Mouse (Mus musculus) liver, adult 2 months (tissue): ENCODE data around the gene Olfr1396.

Experiments used
- CTCF ChIP-seq: fragments of 200-500 bp; IDR thresholded peaks from 2 replicates; pipeline ENCODE4 v1.5.1; 2011; ENCODE audit warnings: low read depth, low read length, control low read depth
- POLR2A ChIP-seq: fragments of 200-500 bp; IDR thresholded peaks from 2 replicates; pipeline ENCODE4 v1.6.1; 2011; ENCODE audit warnings: low read length, control low read depth; ENCODE audit not compliant: insufficient read depth; ENCODE audit errors: extremely low read depth

DNA sequence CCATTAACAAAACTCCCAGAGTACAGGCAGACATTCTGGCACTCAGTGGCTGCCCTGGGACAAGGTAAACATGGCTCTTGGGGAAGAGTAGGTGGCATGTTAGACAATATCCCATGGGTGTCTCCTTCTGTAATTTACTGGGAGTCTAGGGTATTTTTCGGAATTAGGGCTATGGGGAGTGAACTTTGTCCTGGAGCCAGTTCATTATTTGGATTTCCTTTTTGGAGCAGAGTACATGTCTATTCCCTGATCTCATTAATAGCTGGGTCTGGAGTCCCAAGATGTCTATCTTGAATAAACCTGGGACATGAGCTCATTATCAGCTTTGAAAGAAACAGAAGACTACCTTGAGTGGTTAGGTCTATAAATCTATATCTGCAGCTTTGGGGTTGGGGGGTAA is 39.4 kb upstream of the Olfr1396 start, which contains the start of gene Olfr1394:
- TF ChIP-seq POLR2A = no peak
- no peak for TF ChIP-seq CTCF
